Mouse (Mus musculus): ENCODE measurements around the gene Anapc1. TPM values are rescaled to one million over a fixed set of nuclear protein-coding genes. Genes with fewer than 3 reads are reported as not detected.

Gene Anapc1
- polyA plus RNA-seq (2012; rRNA removed), result 28.7 and 33.2 TPM in 2 replicates

DNA sequence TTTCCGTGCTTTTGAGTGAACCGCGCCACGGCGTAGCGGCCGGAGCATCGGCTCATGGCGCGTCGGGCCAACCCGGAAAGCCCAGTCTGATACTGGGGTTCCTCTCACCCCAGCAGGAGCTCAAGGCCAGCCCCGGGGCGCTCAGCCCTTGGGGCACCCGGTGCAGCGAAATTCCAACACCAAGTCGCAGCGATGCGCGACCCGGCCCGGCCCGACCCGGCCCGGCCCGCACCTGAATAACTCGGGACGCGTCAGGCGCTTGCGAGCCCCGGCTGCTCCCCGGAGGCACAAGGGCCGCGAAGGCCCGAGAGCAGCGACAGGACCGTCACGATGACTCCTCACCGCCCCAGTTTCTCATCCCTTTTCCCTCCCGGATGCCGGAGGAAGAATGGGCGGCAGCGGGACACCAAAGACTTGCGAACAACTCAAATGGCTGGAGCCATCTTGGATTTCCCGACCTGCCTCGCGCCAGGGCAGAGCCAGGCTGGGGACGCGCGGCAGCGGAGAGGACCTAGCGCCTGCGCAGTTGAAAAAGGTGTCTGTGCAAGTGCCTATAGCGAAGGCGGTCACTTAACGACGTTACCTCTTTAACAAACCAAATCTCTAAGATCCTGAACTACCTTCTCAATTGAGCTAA, at the start of gene Anapc1:
Gene Anapc1, minus strand, starts transcription at position 471 of the 637 bp plus-strand sequence.

DNA sequence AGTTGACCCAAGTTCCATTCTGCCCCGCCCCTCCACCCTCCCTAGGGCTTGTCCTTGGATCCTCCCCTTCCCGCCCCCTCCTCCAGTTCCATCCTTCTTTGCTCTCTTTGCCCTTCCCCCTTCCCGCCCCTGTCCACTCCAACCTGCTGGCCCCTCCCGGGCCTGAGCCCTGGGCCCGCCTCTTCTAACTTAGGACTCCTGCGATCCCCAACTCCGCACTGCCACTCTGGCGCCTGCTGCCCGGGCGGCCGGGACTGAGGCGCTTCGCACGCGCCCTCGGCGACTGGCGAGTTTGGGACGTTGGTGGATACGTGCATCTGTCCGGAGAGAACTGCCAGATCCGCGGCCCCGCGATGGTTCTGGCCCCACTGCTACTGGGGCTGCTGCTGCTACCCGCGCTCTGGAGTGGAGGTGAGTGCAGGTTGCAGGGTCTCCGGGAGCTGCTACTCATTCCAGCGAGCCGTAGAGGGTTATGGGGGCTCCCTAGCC, 11.5 kb upstream of the Anapc1 start, which contains the start of gene Mertk:
Gene Mertk, plus strand, starts transcription at position 264 of the 489 bp plus-strand sequence.

DNA sequence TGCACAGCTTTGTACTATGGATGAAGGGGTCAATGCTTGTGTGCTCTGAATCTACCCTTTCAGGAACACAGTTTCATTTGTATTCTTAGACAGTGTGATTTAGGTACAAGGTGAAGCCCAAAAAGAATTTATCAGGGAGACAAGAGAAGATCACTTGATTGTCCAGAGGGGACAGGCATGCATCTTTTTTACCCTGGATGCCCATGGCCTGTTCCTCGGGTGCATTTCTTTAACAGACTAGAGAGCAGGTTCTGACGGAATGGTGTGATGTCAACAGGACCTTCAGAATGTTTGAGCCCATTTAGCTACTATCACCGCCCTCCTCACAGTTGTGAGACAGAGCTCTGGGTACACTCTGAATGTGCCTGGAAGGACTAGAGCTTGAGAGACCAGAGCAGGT, 96.3 kb downstream of the Anapc1 start, which contains the start of gene Spdye4c:
Gene Spdye4c, plus strand, starts transcription at position 301 of the 400 bp plus-strand sequence.

Other genes with a start within 250 kb of the Anapc1 start
- gene Spdye4c, start 96.2 kb downstream of the Anapc1 start, polyA plus RNA-seq (2012; rRNA removed), result not detected in 2 replicates
- gene Mertk, start 11.6 kb upstream of the Anapc1 start, polyA plus RNA-seq (2012; rRNA removed), result 5.0 and 6.2 TPM in 2 replicates
- 15.0 and 15.2 TPM in 2 replicates for gene Tmem87b, start 130.7 kb upstream of the Anapc1 start, polyA plus RNA-seq (2012; rRNA removed)
- 3.9 and 4.8 TPM in 2 replicates for gene Fbln7, start 175.6 kb upstream of the Anapc1 start, polyA plus RNA-seq (2012; rRNA removed)

All from colon, adult 2 months (tissue).